Mouse (Mus musculus): ENCODE measurements around the gene Alg14.
A peak's percentile ranks its signal among the peaks of the same experiment; 100 is the strongest.

The Alg14 gene

DNA sequence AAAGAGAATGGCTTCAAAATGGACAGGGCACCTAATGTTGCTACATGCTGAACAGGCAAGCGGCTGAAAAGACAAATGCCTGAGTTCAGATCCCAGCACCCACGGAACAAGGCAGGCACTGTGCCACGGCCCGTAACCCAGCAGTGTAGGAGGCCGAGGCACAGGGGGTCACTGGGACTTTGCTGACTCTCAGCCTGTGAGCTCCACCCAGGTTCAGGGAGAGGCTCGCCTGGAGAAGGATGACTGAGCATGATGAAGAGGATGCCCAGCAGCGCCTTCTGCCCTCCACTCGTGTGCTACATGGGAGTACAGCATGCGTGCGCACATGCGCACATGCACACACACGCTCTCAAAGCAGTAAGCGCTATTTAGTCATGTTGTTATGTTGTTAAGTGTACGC is 11.9 kb upstream of the Alg14 start:
- DNase-seq: no peak

DNA sequence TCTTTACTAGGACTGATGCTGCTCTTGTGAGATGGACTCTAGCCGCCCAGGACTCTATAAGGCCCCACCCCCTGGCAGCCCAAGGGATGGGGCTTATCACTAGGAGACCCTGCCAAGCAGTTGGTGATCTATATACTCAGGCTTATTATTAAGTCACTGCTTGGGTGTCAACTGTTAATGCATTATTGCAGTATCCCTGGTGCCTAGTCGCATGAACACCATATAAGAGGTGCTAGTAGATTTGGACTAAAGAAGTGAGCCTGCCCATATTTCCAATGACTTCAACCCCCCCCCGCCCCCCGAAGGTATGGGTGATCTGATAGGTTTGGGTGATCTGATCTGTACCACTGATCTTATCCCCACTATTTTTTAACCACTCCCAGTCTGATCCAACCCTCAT is 8.6 kb upstream of the Alg14 start, which contains the start of gene Tmem56:
TSS of gene Tmem56 (minus strand) at position 101 of the 400 bp plus-strand sequence.
- DNase-seq: no peak

DNA sequence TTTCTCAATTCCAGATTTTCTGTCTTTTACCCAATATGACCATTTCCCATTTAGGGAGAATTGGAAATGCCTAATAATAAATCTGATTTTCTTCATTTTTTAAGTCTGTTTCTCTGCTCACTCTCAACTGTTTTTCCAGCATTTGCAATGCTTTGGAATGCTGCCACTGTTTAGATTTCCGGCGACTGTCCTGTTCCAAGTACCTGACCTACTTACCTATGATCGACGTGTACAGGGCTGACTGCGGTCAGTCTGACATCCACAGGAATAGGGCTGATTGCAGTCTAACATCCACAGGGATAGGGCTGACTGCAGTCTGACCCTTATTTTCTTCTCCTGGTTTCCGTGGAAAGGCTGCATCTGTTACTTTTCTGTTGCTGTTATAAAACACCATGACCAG is 6.4 kb upstream of the Alg14 start:
- peak; percentile 75 for DNase-seq

DNA sequence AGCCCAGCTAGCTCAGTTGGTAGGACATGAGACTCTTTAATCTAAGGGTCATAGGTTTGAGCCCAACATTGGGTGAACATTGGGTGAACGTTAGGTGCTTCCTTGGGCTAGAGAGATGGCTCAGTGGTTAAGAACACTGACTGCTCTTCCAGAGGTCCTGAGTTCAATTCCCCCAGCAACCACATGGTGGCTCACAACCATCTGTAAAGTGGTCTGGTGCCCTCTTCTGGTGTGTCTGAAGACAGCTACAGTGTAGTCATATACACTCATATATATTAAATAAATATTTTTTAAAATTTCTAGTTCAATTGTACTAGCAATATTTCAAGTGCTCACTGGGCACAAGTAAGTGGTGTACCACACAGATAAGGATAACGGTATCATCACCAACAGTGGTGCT is 4.4 kb upstream of the Alg14 start:
- no peak for DNase-seq

DNA sequence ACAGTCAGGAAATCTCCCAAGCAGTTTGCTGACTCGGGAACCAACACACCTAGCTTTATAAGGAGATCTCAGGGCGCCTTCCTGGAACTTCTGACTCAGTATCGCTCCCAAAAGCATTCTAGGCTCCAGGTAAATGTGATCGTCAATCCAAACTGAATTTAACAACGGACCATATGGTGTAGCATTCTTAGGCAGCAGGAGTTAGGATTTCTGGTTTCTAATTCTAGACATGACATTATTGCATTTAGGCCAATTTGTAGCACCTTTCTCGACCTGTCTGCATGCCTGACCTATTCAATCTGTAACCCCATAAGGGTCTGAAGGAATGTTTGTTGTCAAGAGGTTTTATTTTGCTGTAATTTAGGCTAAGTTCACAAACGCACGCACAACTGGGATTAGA is 892 bp upstream of the Alg14 start:
- DNase-seq: no peak

DNA sequence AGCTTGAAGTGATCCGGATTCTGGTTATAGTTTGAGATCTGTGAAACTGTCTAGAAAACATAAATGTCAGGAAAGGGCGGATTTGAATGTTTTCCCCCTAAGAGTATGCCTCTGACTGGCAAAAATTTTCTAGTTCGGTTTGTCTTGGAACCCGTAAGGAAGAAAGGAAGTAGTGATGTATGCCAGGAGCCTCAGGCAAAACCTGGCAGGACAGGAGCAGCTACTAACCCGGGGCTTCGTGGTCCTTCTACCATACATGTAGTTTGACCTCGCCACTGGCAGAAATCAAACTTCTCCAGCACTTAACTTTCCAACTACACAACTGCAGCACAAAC is 381 bp upstream of the Alg14 start:
- DNase-seq: no peak

DNA sequence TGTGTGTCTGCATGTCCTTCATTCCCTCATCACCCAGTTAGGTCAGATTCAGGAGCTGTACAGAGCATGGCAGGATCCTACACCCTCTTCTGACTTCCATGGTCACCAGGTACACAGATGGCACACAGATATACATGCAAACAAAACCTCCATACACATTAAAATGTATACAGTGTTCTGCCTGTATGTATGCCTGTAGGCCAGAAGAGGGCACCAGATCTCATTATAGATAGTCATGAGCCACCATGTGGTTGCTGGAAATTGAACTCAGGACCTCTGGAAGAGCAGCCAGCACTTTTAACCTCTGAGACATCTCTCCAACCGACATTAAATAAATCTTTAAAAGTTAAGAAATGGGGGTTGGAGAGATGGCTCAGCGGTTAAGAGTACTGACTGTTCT is 2.6 kb downstream of the Alg14 start:
- no peak for DNase-seq

DNA sequence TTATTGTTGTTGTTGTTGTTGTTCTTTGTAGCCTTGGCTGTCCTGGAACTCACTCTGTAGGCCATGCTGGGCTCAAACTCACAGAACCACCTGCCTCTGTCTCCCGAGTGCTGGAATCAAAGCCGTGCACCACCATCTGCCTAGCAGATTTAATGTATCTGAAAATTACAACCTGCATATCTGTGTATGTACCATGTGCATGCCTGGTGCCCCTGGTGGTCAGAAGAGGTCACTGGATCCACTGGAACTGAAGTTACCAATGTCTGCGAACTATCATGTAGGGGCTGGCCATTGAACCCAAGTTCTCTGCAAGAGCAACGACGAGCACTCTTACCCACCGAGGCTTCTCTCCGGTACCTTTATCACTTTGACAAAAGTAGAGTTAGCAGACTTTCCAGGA is 15.1 kb downstream of the Alg14 start:
- DNase-seq: no peak

DNA sequence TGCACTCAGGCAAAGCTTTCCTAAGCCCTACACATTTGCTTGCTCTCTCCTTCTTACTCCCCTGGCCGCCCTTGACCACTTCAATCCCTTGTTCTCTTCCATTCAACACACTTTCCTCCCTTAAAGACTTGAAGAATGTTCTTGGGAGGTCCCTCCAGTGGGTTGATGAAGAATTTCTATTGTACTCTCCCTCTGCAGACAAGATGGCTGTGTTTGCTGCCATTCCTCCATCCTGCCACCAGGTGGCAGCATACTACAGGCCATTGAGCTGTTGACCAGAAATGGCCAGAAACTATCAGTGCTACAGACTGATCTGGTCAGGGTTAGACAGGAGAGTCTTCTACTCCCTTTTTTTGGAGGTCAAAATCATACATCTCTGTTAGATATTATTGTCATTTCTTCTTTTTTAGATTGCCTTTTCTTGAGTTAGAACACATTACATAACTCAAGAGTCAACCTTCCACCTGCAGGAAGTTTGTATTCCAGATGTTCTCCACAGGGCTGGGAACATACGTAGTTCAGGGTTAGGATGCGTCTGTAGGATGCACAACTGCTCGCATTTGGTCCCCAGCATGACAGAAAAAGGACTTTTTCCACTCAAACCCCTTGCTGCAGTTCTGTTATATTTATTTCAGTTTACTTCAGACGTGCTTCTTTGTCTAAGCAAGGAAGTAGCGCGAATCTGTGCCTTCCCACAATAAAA is 16.1 kb downstream of the Alg14 start:
- DNase-seq: peak; percentile 63

DNA sequence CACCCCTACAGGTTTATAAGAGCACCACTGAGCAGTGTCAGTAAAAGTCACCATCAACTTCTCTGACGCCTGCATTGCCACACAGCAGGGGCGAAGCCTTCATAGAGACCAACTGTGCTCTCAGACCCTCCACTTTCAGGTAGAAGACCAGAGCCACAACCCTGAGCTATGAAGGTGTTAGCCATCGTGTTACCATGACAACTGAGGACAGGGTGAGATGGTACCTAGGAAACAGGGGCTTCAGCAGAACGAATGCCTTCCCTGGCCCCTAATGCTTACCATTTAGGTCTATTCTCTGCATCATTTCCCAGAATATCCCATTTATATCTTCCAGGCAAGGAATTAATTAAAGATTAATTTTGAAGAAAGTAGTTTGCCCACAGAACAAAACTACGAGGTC is 17.4 kb downstream of the Alg14 start:
- DNase-seq: no peak

DNA sequence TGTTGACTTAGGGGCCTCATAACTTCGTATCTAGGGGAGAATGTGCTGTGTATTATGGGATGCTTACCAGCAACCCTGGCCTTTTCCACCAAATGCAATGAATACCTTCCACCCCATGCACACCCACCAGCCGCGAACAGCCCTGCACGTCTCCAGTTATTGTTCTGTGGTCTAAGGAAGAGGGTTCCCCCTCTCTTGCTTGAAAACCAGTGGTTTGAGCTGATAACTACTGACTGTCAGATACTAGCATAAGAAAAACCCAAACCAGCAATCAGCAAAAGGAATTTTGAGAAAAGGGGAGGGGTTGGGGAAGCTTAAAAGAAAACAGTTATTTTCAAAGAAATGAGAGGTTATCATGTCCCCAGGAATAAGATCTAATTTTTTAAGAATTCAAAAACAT is 17.9 kb downstream of the Alg14 start:
- no peak for DNase-seq

DNA sequence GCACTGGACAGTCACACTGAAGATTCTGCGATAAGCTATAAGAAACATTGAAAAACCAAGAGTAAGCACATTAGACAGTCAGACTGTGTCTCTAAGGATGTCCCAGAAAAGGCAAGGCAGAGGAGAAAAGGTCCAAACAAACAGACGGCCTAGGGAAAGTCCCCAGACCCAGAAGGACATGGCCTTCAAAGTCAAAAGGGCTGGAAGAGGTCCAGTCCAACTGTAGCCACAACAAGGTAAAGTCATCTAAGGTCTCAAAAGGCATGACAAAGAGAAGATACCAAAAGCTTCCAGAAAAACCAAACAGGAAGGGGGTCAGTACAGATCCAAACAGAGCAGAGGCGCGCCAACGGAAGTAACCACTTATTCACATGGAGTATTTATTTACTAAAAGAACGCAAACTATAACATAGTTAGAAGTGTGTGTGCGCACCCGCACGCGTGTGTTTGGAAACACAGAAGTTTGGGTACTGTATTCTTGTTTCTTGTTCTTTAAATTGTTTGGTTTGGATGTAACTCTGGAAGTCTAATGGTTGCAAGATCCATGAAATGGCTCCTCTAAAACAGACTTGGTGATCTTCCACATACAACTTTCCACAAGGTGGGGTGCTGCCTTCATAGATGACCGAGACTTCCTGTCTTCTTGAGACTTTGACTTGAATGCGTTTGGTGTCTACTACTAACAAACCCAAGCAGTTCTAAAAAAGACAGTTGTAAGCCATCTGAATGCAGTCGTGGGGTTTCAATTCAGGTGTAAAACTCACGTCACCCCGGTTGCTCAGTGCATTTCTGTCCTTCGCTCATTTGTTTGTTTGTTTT is 18.5 kb downstream of the Alg14 start:
- no peak for DNase-seq

DNA sequence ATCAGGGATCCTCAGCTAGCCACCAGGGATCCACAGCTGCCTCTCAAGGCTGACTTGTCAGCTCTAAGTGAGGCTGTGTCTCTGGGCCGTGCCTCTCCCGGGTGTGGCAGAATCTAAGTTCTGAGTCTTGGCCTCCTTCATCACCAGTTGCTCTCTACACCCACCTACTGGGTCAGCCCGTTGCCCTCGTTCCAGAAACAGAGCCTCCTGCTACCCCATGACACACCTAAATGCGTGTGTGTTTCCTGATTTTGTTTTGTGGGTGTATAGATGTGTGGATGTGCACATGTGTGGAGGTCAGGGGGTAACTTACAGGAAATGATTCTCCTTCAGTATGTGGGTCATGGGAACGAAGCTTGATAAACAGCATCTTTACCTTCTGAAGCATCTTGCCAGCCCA is 20.9 kb downstream of the Alg14 start:
- DNase-seq: no peak

DNA sequence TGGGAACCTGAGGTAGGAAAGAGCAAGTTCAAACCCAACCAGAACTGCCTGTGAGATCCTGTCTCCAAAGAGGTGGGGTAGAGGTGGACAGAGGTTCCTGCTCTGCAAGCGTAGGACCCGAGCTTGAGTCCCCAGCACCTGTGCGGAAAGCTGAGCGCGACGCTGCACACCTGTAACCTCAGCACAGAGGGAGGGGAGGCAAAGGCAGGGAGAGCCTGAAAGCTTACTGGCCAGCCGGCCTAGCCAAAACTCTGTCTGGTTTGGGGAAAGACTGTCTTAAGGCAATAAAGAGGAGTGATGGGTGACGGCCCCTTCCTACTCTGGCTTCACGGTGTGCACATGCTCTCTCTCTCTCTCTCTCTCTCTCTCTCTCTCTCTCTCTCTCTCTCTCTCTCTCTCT is 21.4 kb downstream of the Alg14 start:
- DNase-seq: no peak

DNA sequence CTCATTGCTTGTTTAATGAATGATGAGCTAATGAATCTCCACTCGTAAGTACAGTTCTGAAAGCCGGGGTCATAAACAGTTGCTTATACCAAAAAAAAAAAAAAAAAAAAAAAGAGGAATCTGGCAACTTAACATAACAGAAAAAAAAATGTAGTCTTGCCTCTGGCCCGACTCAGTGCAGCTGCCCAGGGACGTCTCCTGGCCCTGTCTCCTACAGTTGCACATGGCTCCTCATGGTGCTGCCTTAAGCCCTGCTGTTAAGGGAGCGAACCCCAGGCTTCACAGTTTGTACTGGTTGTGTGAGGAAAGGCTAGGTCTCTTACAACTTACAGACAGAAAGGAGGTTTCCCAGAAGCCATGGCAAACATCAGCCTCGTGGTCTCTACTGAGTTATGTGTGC is 22.6 kb downstream of the Alg14 start:
- no peak for DNase-seq

DNA sequence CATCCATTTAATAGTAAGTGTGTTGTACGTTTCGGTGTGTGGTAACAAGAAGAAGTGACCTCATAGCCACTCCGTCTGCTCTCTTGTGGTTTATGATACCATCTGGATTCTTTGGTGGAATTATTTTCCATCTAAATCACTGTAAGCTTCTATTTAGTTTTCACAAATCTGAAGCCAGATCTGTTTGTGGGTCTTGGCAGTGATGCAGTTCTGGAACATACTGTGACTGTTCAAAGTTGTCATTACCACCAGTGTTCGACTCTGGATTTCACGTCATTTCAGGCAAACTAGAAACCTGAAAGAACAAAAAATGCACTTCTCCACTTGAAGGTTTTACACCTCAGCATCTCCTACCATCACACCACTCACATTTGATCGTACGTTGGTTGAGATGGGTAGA is 23.9 kb downstream of the Alg14 start:
- DNase-seq: no peak

DNA sequence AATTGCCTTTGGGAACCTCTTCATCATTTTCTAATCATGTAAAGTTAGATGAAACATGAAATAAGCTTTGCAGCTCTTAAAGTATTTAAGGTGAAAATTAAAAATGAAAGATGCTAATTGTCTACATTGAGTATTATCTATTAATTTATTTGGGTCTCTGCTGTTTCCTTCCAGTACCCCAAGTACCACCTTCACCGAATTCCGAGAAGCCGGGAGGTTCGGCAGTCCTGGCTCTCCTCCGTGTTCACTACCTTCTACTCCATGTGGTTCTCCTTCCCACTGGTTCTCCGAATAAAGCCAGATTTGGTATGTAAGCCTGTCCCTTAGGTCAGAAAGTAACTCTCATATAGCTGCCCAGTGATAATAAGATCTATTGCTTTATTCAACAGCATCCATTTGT is 28.3 kb downstream of the Alg14 start:
- DNase-seq: no peak

DNA sequence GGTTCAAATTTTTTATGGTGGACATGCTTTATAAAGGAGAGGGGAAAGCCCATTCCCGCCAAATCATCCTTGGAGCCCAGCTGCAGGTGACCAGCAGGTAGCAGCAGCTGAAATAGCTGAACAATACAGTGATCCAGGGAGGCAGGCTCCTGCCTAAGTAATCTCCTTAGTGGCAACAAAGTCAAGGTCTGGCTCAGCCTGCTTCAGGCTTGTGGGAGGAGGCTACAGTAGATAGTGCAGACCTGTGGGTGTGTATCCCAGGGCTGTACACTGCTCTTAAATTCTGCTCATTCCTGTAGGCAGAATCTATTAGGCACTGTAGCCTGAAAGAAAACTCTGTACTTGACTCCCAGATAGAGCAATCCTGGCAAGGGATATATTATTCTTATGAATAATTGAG is 29.3 kb downstream of the Alg14 start:
- DNase-seq: no peak

DNA sequence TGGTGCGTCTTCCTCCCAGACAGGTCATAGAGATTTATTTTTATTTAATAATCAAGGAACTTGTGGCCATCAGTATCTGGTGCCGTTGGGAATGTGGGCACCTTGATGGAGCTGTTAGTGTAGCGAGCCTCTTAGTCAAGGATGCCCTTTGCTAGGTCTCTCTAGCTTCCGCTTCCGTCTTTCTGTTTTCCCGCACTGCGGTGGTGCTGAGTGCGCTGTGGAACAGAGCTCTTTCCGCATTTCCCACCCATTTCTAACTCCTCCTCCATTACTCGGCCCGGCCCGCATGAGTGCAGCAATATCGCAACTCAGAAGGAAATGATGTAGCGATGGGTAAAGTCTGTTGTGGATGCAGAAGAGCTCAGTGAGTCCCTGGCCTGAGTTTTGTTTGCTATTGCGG is 31.8 kb downstream of the Alg14 start:
- DNase-seq: no peak

DNA sequence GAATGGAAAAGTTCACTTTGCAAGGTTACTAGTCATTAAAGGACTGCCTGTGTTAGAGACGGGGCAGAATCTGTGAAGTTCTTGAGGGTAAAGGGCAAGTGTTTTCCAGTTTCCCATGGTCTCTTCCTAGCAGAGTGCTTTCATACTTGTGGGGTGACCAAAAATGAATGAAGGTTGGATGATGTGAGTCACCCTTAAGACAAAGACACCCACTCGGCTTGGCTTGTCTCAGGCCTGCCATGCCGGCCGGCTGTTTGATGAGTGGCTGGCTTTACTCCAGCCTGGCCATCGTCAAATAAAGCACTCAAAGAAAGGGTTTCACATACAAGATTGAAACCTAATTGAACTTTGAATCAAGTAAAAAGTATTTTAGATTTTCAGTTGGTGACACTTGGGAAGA is 35.8 kb downstream of the Alg14 start:
- DNase-seq: no peak

DNA sequence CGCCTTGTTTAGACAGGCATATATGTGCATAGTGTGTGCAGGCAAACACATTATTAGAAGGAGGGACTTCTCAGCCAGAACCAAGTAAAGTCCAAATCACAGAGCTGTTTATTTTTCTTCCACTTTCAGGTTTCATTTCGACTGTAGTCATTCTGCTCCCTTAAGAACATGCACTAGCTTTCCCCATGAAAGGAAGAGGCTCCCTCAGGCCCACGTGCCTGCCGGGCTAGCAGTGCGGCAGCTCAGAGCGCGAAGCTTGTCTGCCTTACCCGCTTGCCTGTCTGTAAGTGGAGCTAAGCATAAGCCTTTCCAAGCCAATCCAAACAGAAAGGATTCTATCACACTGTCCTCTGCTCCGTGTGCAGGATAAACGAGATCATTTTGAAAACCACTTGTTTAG is 38.1 kb downstream of the Alg14 start:
- no peak for DNase-seq

DNA sequence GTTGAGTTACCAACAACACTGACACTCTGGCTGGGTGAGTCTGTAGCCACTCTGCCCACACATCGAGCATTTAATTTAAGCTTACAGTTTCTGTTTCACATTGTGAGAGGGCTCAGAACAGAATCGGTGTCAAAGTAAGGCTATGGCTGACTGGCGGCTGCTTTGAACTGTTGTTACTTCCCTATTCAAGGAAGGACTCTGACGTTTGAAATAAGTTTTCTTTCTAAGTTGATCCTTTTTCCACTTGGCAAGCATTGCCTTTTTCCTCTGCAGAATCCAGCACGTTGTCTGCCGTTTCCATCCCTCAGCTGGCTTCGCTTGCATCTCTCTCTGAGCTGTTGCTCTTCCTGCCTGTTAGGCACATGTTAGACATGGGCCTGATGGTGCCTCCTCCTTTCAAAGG is 38.7 kb downstream of the Alg14 start:
- DNase-seq: no peak

DNA sequence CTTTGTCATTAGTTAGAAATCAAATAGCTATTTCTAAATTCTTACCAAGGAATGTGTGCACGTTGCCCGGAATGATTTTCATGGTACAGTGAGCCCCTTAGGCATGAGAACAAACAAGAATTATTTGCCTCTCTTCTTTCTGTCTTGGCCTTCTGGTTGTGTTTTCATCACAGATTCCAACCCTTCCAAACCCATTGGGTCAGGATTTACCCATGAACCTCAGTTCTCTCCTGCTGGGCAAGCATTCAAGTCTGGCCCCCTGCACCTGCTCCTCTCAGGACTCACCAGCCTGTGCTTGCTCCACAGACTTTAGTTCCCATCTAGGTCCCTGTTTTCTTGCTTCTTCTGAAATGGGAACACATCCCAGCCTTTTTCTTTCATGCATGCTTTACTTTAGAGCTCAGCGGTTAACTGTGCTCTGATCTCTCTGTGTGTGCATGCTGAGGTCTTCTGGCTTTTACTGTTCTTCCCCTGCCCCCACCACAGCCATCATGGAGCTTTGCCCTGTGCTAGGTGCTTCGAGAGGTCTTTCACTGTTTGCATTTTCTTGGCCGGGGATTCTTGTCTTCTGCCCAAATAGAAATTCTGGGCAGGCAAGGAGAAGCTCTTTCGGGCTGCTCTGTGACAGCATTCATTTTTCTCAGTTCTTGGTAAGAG is 44.8 kb downstream of the Alg14 start:
- no peak for DNase-seq

DNA sequence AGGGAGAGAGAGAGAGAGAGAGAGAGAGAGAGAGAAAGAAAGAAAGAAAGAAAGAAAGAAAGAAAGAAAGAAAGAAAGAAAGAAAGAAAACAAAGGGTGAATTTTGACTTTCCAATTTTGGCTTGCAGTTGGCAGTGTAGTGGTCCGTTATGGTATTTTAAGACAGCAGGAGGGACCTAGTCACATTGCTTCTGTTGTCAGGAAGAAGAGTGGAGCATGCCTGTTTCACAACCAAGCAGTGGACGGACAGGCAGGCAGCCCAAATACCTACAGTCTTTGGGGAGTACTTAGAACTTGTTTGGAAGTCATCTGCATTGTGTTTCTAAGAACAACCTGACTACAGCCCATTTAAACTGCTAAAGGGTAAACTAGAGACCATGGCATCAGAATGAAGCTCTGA is 47.1 kb downstream of the Alg14 start:
- DNase-seq: no peak
